Mouse (Mus musculus) liver, embryonic 16.5 days (tissue): ENCODE data around the gene Slc6a3. TPM values are rescaled to one million over a fixed set of nuclear protein-coding genes. Genes with fewer than 3 reads are reported as not detected.

Source experiments
- ATAC-seq: fragments of 200-750 bp; cut with Nextera tagmentation; 2 replicates; pipeline ENCODE4 v1.8.0; 2017; ENCODE audit warnings: low read depth, mild to moderate bottlenecking, moderate number of reproducible peaks, moderate library complexity
- H3K27ac ChIP-seq: fragments of 300-500 bp; sonication (generic); 2 replicates; pipeline ENCODE4 v1.5.1; 2014; ENCODE audit warnings: mild to moderate bottlenecking, low read length
- H3K27me3 ChIP-seq: fragments of 300-500 bp; sonication (generic); 2 replicates; pipeline ENCODE4 v1.6.1; 2014; ENCODE audit warnings: low read depth, low read length, mixed read lengths; ENCODE audit not compliant: control insufficient read depth, insufficient read depth
- H3K36me3 ChIP-seq: fragments of 300-500 bp; sonication (generic); 2 replicates; pipeline ENCODE4 v1.6.1; 2014; ENCODE audit warnings: mild to moderate bottlenecking; ENCODE audit not compliant: control insufficient read depth, insufficient read depth
- H3K4me1 ChIP-seq: fragments of 300-500 bp; sonication (generic); 2 replicates; pipeline ENCODE4 v1.6.1; 2014; ENCODE audit warnings: low read depth, low read length, mixed read lengths; ENCODE audit not compliant: control insufficient read depth
- H3K4me2 ChIP-seq: fragments of 300-500 bp; sonication (generic); 2 replicates; pipeline ENCODE4 v1.6.1; 2014; ENCODE audit warnings: low read depth, low read length, mixed read lengths
- H3K4me3 ChIP-seq: fragments of 300-500 bp; sonication (generic); 2 replicates; pipeline ENCODE4 v1.5.1; 2014; ENCODE audit warnings: low read depth, mild to moderate bottlenecking, low read length
- H3K9ac ChIP-seq: fragments of 300-500 bp; sonication (generic); 2 replicates; pipeline ENCODE4 v1.6.1; 2014; ENCODE audit warnings: low read depth, low read length
- H3K9me3 ChIP-seq: fragments of 300-500 bp; sonication (generic); replicated peaks from 2 replicates; pipeline ENCODE4 v1.6.1; 2016; ENCODE audit warnings: low read length; ENCODE audit not compliant: control insufficient read depth
- WGBS: fragments of 180-500 bp; shearing (Covaris S2); extraction: QIAGEN DNeasy Blood & Tissue Kit; methylation state at CpG from one replicate; pipeline ENCODE4 v1.1.7; 2014; ENCODE audit not compliant: insufficient replicate concordance; 5-methylcytosine and 5-hydroxymethylcytosine counted together
- polyA plus RNA-seq: library from polyadenylated mRNA; unstranded; fragments of >200 nt; fragmentation: Nextera tagmentation; extraction: Ambion mirVana; gene quantifications from 2 replicates; pipeline ENCODE4 v1.2.1, GENCODE M21; 2015

Slc6a3 gene
- polyA plus RNA-seq, 1 experiment from 2014 or later, result 0.67 TPM

DNA sequence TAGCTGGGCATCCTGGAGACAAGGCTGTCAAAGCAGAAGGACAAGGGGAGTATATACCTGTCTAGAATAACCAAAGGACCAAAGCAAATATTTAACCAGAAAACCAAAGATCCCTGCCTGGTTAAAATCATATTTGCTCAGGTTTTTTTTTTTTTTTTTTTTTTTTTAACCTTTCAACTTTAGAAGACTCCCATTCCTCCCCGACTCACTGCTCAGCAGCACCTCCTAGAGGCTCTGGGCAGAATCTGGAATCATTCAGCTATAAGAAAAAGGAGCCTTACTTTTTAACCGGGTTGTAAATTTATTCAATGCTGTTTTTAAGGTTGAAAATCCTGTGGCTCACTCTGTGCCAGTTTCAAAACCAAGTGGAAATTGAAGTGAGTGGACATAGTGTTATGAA, 33.8 kb upstream of the Slc6a3 start:
- peaks cover 83% of the 10 kb centered on the region for H3K36me3 ChIP-seq

DNA sequence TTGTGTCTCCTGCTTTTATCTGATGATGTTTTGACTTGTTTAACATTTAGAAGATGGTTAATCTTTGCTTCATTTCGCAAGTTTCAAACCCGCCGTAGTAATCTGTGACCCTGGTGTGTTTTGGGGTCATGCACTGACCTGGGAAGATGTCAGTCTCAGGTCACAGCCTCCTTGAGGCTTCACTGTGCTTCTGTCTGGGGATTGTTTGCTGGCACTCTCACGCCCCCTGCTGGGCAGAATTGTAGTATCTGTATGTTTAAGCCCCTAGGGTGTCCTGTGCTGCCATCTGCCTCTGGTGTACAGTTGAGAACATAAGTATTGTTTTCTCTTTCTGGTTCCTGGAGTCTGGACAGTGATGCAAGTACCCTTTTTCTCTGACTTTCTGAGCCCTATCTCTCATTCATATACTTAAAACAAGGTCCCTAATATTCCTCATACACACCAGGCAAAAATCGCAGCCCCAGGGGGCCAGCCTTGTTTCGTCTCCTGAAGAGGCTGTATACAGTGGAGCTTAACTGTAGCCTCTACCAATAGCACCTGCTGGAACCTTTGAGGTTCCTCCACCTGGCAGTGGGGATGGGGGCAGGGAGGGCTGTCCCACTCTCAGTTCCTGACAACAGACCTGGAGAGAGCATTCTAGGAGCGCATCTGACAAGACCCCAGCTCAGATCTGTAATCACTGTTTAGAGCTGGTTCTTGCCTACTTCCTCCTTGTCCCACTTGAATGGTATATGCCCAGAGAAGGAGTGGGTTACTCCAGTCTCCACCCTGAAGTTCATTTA, 30.7 kb upstream of the Slc6a3 start:
- Histone ChIP-seq H3K9me3 (no peaks in the 10 kb centered on the region), H3K9ac (no peak overlapping the region), H3K4me1 (peaks cover 8% of the 10 kb centered on the region), H3K36me3 (peaks cover 84% of the 10 kb centered on the region), H3K4me3 (no peak overlapping the region), H3K27ac (no peak overlapping the region), H3K4me2 (no peak overlapping the region), H3K27me3 (no peaks in the 10 kb centered on the region)
- WGBS, result 71% methylated on average over 7 of the region's 7 CpGs
- ATAC-seq, result peak; percentile 57

More for the DNA sequence above, 33.8 kb upstream of the Slc6a3 start:
- ATAC-seq, result no peak
- Histone ChIP-seq H3K9ac (no peak overlapping the region), H3K27me3 (no peaks in the 10 kb centered on the region), H3K9me3 (no peaks in the 10 kb centered on the region), H3K4me1 (peaks cover 40% of the 10 kb centered on the region), H3K27ac (peak overlapping the region; percentile 6; the same call in 1 of the 2 replicates), H3K4me2 (no peak overlapping the region), H3K4me3 (no peak overlapping the region)
- WGBS, result 48% methylated on average over 2 of the region's 2 CpGs

DNA sequence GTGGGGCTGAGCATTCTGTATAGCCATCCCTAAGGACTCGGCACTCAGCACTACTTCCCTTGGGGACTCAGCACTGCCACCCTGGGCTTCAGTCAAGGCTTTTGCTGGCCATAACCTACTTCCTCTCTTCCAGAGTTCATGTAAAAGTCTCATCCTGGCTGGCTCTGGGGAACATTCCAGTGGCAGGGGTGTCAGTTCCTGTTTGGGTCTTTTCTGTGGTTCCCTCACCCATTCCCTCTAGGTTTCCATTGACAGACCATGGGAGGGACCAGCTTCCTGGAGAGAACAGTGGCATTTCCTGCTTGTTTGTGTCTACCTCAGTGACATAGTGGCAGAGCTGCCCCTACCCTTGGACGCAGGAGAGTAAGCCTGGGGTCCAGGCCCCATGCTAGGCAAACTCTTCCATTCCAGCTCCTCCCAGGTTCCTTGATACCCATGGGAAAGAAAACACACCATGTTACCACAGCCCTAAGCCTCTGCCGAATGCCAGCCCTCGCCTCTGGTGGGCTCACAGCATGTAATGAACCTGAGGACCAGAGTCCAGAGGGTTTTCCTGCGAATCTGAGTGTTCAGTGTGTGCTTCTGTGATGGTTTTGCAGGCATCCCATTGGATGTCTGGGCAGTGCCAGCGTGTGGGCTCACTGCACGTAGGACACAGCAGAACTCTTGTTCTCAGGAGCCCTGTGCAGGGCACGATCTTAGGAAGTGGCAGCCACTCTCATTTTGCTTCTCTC, 27.6 kb upstream of the Slc6a3 start:
- H3K27me3 ChIP-seq, result no peaks in the 10 kb centered on the region
- 90% methylated on average over 8 of the region's 8 CpGs for WGBS
- H3K27ac ChIP-seq, result no peak overlapping the region
- H3K9ac ChIP-seq, result no peak overlapping the region
- H3K4me3 ChIP-seq, result no peak overlapping the region
- H3K4me1 ChIP-seq, result no peaks in the 10 kb centered on the region
- peaks cover 95% of the 10 kb centered on the region for H3K36me3 ChIP-seq
- H3K9me3 ChIP-seq, result no peaks in the 10 kb centered on the region
- H3K4me2 ChIP-seq, result no peak overlapping the region
- ATAC-seq, result no peak

DNA sequence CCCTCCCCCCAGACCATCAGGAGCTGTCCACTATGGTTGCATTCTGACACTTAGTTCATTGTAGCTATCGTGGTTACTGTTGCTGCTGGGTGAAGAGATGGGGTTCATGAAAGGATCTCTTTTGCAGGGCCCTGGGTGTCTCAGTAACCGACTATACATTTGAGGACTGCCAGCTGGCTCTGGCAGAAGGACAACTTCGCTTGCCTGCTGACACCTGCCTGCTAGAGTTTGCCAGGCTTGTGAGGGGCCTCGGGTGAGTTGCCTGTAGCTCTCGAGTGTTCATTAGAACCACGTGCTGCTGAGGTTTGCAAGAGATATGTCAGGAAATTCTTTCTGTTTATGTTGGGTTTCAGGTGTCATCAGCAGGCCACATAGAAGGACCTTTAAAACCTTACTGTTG, 26.7 kb upstream of the Slc6a3 start:
- peaks cover 97% of the 10 kb centered on the region for H3K36me3 ChIP-seq
- no peaks in the 10 kb centered on the region for H3K4me1 ChIP-seq
- H3K9me3 ChIP-seq, result no peaks in the 10 kb centered on the region
- ATAC-seq, result no peak
- no peaks in the 10 kb centered on the region for H3K27me3 ChIP-seq
- H3K9ac ChIP-seq, result no peak overlapping the region
- H3K4me2 ChIP-seq, result no peak overlapping the region
- no peak overlapping the region for H3K4me3 ChIP-seq
- WGBS, result 84% methylated on average over 6 of the region's 6 CpGs
- H3K27ac ChIP-seq, result no peak overlapping the region

DNA sequence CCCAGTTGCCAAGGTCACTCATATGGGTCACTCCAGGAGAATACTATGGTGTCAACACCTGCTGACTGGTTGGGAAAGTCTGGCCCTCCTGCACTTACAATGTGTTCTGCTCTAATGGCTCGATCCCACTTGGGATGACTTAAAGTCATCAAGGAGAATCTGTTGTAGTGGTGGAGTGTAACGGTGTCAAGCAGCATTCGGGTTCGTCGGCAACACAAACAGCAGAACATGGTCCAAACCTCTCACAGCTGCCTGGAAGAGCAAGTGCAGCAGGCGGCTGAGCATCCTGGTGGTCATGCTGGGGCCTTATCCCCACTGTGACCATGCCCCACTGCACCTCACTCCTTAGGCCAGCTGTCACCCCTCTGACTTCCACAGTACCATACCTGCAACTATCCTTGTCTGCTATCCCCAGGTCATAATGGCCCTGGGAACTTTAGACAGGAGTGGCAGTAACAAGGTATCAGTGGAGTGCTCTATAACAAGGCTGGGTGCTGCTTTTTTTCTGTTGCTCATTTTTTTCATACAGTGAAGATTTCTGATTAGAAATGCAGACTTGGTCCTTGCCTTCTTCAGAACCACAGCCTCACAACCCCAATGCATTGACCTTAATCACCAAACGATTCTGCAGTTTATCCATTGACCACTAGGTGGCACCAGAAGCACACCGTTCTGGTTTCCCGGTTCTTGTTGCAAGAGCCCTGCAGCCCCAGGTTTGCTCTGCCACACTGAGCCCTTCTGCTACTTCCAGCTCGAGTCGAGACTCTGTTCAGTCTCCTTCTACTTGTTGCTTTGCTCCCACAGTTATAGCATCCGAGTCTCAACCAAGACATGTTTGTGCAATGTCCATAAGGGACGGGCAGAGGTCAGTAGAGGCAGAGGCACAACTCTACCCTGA, 23.5 kb upstream of the Slc6a3 start:
- WGBS, result 58% methylated on average over 13 of the region's 13 CpGs
- H3K27me3 ChIP-seq, result no peaks in the 10 kb centered on the region
- no peak overlapping the region for H3K4me3 ChIP-seq
- peak; percentile 27 for ATAC-seq
- H3K4me1 ChIP-seq, result no peaks in the 10 kb centered on the region
- H3K36me3 ChIP-seq, result peaks cover 87% of the 10 kb centered on the region
- no peaks in the 10 kb centered on the region for H3K9me3 ChIP-seq
- no peak overlapping the region for H3K27ac ChIP-seq
- no peak overlapping the region for H3K4me2 ChIP-seq
- H3K9ac ChIP-seq, result no peak overlapping the region

DNA sequence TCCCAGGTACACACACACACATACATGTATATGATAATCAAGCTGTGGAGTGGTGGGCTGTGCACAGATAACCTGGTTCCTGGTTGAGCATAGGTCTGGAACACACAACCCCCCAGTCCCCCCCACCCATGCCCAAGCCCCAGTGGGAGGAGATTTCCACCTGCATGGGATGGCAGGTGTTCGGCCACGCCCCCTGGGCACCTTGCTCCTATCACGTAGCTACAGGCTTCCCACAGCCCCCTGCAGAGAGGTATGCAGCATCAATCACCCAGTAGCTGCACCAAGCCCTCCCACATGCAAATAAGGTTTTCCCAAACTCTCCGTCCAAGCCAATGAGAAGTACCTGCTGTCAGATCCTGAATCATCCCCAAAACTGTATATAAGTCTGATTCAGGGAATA, 19.7 kb upstream of the Slc6a3 start:
- 87% methylated on average over 4 of the region's 4 CpGs for WGBS
- no peak overlapping the region for H3K4me2 ChIP-seq
- ATAC-seq, result no peak
- no peak overlapping the region for H3K27ac ChIP-seq
- no peaks in the 10 kb centered on the region for H3K9me3 ChIP-seq
- no peak overlapping the region for H3K9ac ChIP-seq
- H3K4me1 ChIP-seq, result no peaks in the 10 kb centered on the region
- H3K4me3 ChIP-seq, result no peak overlapping the region
- H3K27me3 ChIP-seq, result no peaks in the 10 kb centered on the region
- H3K36me3 ChIP-seq, result peaks cover 50% of the 10 kb centered on the region

DNA sequence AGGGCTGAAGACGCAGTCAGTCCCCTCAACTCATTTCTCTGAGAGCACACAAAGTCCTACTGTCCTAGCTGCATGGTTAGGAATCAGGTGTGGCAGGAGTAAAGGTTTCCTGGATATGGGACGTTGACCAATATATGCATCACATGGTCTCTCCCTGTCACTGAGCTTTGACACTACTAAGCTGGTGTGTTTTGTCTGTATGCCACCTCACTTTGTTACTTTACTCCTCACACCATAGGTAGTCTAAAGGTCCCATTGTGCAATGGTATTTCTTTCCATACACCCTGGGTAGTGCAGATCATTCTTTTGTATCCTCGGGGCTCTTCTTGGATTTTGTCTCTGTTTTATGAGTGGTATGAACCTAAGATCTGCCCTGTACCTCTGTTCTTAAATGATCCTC, 2.8 kb upstream of the Slc6a3 start:
- H3K4me3 ChIP-seq, result no peak overlapping the region
- no peaks in the 10 kb centered on the region for H3K9me3 ChIP-seq
- 70% methylated on average over 3 of the region's 3 CpGs for WGBS
- H3K4me2 ChIP-seq, result no peak overlapping the region
- H3K4me1 ChIP-seq, result peaks cover 22% of the 10 kb centered on the region
- no peaks in the 10 kb centered on the region for H3K36me3 ChIP-seq
- no peak overlapping the region for H3K9ac ChIP-seq
- peaks cover 36% of the 10 kb centered on the region for H3K27me3 ChIP-seq
- H3K27ac ChIP-seq, result no peak overlapping the region
- ATAC-seq, result no peak

DNA sequence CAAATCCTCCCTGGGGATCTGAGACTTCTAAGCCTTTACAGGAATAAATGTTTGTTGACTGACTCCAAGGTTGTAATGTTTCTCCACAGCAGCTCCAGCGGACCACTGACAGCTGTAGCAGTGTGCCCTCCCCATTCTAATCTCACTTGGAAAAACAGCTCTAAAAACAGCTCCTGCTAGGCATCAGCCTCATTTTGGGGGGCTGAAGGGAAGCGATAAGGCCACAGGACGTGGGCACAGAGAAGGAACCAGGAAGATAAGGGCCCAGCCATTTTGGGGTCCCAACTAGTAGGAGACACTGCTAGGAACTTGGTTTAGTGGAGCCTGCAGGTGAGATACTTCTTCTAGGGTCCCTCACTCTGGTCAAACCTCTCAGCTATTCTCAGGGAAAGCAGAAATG, 1.3 kb upstream of the Slc6a3 start:
- peak overlapping the region; percentile 56 for H3K4me2 ChIP-seq
- peak overlapping the region; percentile 51; the same call in 1 of the 2 replicates for H3K9ac ChIP-seq
- H3K27me3 ChIP-seq, result peaks cover 36% of the 10 kb centered on the region
- H3K4me3 ChIP-seq, result peak overlapping the region; percentile 39; the same call in 1 of the 2 replicates
- H3K9me3 ChIP-seq, result no peaks in the 10 kb centered on the region
- H3K36me3 ChIP-seq, result no peaks in the 10 kb centered on the region
- H3K27ac ChIP-seq, result peak overlapping the region; percentile 21; the same call in 1 of the 2 replicates
- no peak for ATAC-seq
- 9% methylated on average over 3 of the region's 3 CpGs for WGBS
- H3K4me1 ChIP-seq, result peaks cover 22% of the 10 kb centered on the region
